Mouse (Mus musculus) limb, embryonic 15.5 days (tissue): Measurements from ENCODE around the gene Slc2a9. TPM values are rescaled to one million over a fixed set of nuclear protein-coding genes. Genes with fewer than 3 reads are reported as not detected.
A peak's percentile ranks its signal among the peaks of the same experiment; 100 is the strongest.

ENCODE experiments used
- ATAC-seq: fragments of 200-750 bp; cut with Nextera tagmentation; 2 replicates; pipeline ENCODE4 v1.8.0; 2017; ENCODE audit warnings: low read depth, moderate TSS enrichment; ENCODE audit not compliant: insufficient number of reproducible peaks, low FRiP score, low TSS enrichment
- H3K27ac ChIP-seq: fragments of 300-500 bp; sonication (generic); 2 replicates; pipeline ENCODE4 v1.5.1; 2015; ENCODE audit warnings: moderate library complexity, mild to moderate bottlenecking, inconsistent platforms
- H3K27me3 ChIP-seq: fragments of 300-500 bp; sonication (generic); 2 replicates; pipeline ENCODE4 v1.6.1; 2015; ENCODE audit warnings: inconsistent platforms
- H3K36me3 ChIP-seq: fragments of 300-500 bp; sonication (generic); 2 replicates; pipeline ENCODE4 v1.6.1; 2015; ENCODE audit warnings: inconsistent platforms
- H3K4me1 ChIP-seq: fragments of 300-500 bp; sonication (generic); 2 replicates; pipeline ENCODE4 v1.6.1; 2015; ENCODE audit warnings: inconsistent platforms
- H3K4me2 ChIP-seq: fragments of 300-500 bp; sonication (generic); 2 replicates; pipeline ENCODE4 v1.6.1; 2015; ENCODE audit warnings: mild to moderate bottlenecking, inconsistent platforms
- H3K4me3 ChIP-seq: fragments of 300-500 bp; sonication (generic); 2 replicates; pipeline ENCODE4 v1.5.1; 2015; ENCODE audit warnings: mild to moderate bottlenecking, inconsistent platforms
- H3K9ac ChIP-seq: fragments of 300-500 bp; sonication (generic); 2 replicates; pipeline ENCODE4 v1.6.1; 2015; ENCODE audit warnings: inconsistent platforms
- H3K9me3 ChIP-seq: fragments of 300-500 bp; sonication (generic); 2 replicates; pipeline ENCODE4 v1.6.1; 2016; ENCODE audit warnings: inconsistent platforms
- WGBS: fragments of 180-500 bp; shearing (Covaris S2); methylation state at CpG from one replicate; pipeline ENCODE4 v1.1.7; 2015; 5-methylcytosine and 5-hydroxymethylcytosine counted together
- polyA plus RNA-seq: library from polyadenylated mRNA; unstranded; fragments of >200 nt; fragmentation: Nextera tagmentation; extraction: Ambion mirVana; gene quantifications from 2 replicates; pipeline ENCODE4 v1.2.1, GENCODE M21; 2015

Gene Slc2a9
- polyA plus RNA-seq, 1 experiment from 2014 or later: 0.35 TPM

GRCm38 (mm10) chr5:38418799-38419198 lies 84.1 kb downstream of the Slc2a9 start:
- Histone ChIP-seq H3K9ac (no peak overlapping the region), H3K9me3 (no peaks in the 10 kb centered on the region), H3K4me2 (no peak overlapping the region), H3K4me3 (no peak overlapping the region), H3K27me3 (no peaks in the 10 kb centered on the region), H3K4me1 (no peaks in the 10 kb centered on the region), H3K36me3 (no peaks in the 10 kb centered on the region), H3K27ac (no peak overlapping the region)
- 89% methylated on average over 6 of the region's 6 CpGs for WGBS
- no peak for ATAC-seq

GRCm38 (mm10) chr5:38403612-38404011 lies 99.3 kb downstream of the Slc2a9 start:
- no peak for ATAC-seq
- no peak overlapping the region for H3K9ac ChIP-seq
- H3K4me2 ChIP-seq: no peak overlapping the region
- H3K4me1 ChIP-seq: no peaks in the 10 kb centered on the region
- no peaks in the 10 kb centered on the region for H3K27me3 ChIP-seq
- no peak overlapping the region for H3K27ac ChIP-seq
- H3K36me3 ChIP-seq: no peaks in the 10 kb centered on the region
- 41% methylated on average over 3 of the region's 3 CpGs for WGBS
- no peaks in the 10 kb centered on the region for H3K9me3 ChIP-seq
- no peak overlapping the region for H3K4me3 ChIP-seq

- H3K27ac ChIP-seq: no peak overlapping the region
- WGBS: 87% methylated on average over 3 of the region's 3 CpGs
- ATAC-seq: no peak
- no peaks in the 10 kb centered on the region for H3K9me3 ChIP-seq
- H3K36me3 ChIP-seq: no peaks in the 10 kb centered on the region
- no peak overlapping the region for H3K4me2 ChIP-seq
- no peak overlapping the region for H3K4me3 ChIP-seq
- no peaks in the 10 kb centered on the region for H3K27me3 ChIP-seq
- H3K4me1 ChIP-seq: no peaks in the 10 kb centered on the region
- H3K9ac ChIP-seq: no peak overlapping the region
Observed at GRCm38 (mm10) chr5:38402288-38402687, 100.7 kb downstream of the Slc2a9 start.

DNA sequence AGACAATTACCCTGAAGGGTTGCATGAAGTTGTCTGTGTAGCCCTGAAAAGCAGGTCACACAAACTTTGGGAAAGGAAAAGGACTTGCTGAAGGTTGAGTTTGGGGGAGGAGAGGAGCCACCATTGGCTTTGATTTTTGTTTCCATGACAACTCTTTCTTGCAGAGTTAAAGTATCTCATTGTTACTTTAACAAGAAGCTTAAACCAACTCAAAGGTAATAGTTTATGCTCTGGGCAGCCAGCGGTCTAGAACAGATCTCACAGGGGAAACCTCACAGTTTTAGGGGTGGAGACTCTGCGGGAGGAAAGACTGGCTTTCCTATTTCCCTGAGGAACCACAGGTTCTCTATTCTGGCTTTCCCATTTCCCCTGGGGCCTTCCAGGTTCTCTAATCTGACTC lies 114.1 kb downstream of the Slc2a9 start:
- H3K4me2 ChIP-seq: no peak overlapping the region
- no peaks in the 10 kb centered on the region for H3K36me3 ChIP-seq
- H3K27ac ChIP-seq: no peak overlapping the region
- 9% methylated on average over 2 of the region's 2 CpGs for WGBS
- no peaks in the 10 kb centered on the region for H3K9me3 ChIP-seq
- H3K4me1 ChIP-seq: peaks cover 16% of the 10 kb centered on the region
- no peak overlapping the region for H3K4me3 ChIP-seq
- no peak overlapping the region for H3K9ac ChIP-seq
- H3K27me3 ChIP-seq: no peaks in the 10 kb centered on the region
- no peak for ATAC-seq

DNA sequence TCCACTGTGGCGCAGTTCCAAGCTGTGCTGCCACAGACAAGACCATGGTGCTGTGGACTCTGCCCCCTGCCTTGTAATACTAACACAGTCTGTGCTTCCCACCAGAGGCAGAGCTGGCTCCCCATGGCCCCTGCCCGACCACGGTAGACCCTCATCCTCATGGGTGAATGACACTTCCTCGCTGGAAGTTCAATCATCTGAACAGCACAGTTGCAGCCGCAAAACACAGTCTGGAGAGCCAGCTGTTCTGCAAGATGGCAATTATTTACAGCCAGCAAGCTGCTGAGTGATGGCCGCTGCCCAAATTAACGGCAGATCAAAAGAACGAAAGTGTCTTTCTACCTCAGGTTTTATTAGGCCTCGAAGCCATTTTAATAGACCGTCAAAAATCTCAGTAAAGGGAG lies 114.5 kb downstream of the Slc2a9 start:
- no peak for ATAC-seq
- no peaks in the 10 kb centered on the region for H3K27me3 ChIP-seq
- no peak overlapping the region for H3K9ac ChIP-seq
- H3K36me3 ChIP-seq: no peaks in the 10 kb centered on the region
- H3K4me3 ChIP-seq: no peak overlapping the region
- no peak overlapping the region for H3K27ac ChIP-seq
- WGBS: 8% methylated on average over 10 of the region's 10 CpGs
- H3K4me2 ChIP-seq: 0 out of 2 replicates have a peak overlapping the region, but pooled peaks have one; percentile 0
- no peaks in the 10 kb centered on the region for H3K9me3 ChIP-seq
- peaks cover 16% of the 10 kb centered on the region for H3K4me1 ChIP-seq

- no peak overlapping the region for H3K27ac ChIP-seq
- no peaks in the 10 kb centered on the region for H3K9me3 ChIP-seq
- no peaks in the 10 kb centered on the region for H3K4me1 ChIP-seq
- WGBS: 92% methylated on average over 5 of the region's 5 CpGs
- H3K4me3 ChIP-seq: no peak overlapping the region
- no peaks in the 10 kb centered on the region for H3K36me3 ChIP-seq
- H3K9ac ChIP-seq: no peak overlapping the region
- no peak overlapping the region for H3K4me2 ChIP-seq
- ATAC-seq: no peak
- no peaks in the 10 kb centered on the region for H3K27me3 ChIP-seq
Observed at GRCm38 (mm10) chr5:38379970-38380369, 123.0 kb downstream of the Slc2a9 start.

DNA sequence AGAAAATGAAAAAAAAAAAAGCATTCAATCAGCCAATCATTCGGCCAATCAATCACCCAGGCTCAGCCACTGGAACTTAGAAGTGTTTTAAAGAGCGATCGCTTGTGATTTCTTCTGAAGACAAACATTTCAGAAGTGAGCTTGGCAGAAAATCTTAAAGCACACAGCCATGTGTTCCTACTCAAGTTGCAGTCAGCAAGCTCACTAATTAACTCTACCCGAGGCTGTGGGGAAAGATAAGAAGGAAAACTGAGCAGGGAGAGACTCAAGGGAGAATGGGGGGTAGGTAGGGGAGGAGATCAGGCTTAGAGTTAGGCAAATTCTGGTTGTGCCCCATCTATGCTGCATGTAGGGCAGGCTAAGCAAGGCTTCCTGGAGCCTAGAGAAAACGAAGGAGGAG lies 130.6 kb downstream of the Slc2a9 start:
- H3K4me1 ChIP-seq: peaks cover 5% of the 10 kb centered on the region; the same call in 1 of the 2 replicates
- H3K4me2 ChIP-seq: no peak overlapping the region
- no peak for ATAC-seq
- no peaks in the 10 kb centered on the region for H3K27me3 ChIP-seq
- H3K9ac ChIP-seq: no peak overlapping the region
- no peaks in the 10 kb centered on the region for H3K9me3 ChIP-seq
- no peak overlapping the region for H3K4me3 ChIP-seq
- WGBS: 22% methylated on average over 5 of the region's 5 CpGs
- no peak overlapping the region for H3K27ac ChIP-seq
- H3K36me3 ChIP-seq: no peaks in the 10 kb centered on the region

DNA sequence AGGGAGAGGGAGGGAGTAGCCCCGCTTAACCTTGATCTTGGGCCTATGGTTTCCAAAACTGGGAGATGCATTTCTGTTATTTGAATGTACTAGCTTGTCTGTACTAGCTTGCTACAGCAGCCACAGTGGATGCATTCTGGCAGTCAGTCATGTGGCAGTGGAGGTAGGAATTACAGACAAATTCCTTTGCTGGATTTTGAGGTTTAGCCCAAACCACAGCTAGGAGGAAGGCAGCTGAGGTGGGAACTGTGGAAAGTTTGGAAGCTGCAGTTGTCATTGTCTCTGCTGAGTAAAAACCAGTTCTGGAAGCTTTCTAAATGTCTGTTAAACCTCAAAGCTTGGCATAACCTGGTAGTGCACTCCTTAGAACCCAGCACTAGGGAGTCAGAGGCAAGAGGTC lies 131.6 kb downstream of the Slc2a9 start:
- no peaks in the 10 kb centered on the region for H3K36me3 ChIP-seq
- no peak overlapping the region for H3K27ac ChIP-seq
- no peak for ATAC-seq
- no peaks in the 10 kb centered on the region for H3K27me3 ChIP-seq
- H3K4me1 ChIP-seq: peaks cover 16% of the 10 kb centered on the region
- H3K4me2 ChIP-seq: no peak overlapping the region
- H3K9me3 ChIP-seq: no peaks in the 10 kb centered on the region
- H3K9ac ChIP-seq: no peak overlapping the region
- 80% methylated on average over 1 of the region's 1 CpGs for WGBS
- H3K4me3 ChIP-seq: no peak overlapping the region

DNA sequence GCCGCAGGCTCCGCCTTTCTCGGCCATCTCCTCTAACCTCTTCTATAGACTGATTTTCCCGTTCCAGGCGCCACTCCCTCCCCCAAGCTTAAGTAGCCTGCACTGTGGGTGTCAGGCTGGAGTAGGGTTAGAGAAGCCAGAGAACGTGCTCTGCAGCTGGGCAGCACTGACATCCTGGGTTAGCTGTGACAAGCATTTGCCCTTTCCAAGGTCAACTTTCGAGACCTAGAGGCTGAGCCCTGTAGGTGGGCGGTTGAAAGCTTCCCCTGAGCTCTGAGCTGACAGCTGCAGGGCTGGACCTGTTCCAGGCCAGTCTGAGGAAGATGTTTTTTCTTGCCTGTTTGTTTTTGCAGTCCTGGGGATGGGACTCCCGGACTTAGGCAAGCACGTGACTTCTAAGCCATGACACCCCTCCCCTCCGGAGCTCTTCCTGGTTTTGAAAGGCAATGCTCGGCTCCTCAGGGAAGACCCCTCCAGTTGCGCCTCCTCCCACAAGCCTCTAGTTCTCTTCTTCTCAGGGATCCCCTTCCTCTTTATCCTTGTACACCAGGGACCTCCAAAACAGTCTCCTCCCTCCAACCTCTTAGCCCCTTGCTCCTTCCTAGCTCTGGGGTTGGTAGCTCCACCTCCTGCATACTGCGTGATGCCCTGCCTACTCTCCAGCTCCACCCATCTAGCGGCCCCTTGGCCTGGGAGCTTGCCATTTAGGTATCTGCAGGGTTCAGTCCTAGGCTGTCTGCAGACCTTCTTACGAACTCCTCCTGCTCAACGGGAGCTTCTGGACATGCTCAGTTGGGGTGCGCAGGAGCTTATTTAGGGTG lies 136.1 kb downstream of the Slc2a9 start:
- WGBS: 10% methylated on average over 18 of the region's 18 CpGs
- Histone ChIP-seq H3K36me3 (no peaks in the 10 kb centered on the region), H3K4me3 (peak overlapping the region; percentile 28), H3K27ac (no peak overlapping the region), H3K4me1 (peaks cover 19% of the 10 kb centered on the region), H3K4me2 (peak overlapping the region; percentile 56), H3K9ac (0 out of 2 replicates have a peak overlapping the region, but pooled peaks have one; percentile 17), H3K27me3 (no peaks in the 10 kb centered on the region), H3K9me3 (no peaks in the 10 kb centered on the region)
- ATAC-seq: peak; percentile 43; the same call in 1 of the 2 replicates

DNA sequence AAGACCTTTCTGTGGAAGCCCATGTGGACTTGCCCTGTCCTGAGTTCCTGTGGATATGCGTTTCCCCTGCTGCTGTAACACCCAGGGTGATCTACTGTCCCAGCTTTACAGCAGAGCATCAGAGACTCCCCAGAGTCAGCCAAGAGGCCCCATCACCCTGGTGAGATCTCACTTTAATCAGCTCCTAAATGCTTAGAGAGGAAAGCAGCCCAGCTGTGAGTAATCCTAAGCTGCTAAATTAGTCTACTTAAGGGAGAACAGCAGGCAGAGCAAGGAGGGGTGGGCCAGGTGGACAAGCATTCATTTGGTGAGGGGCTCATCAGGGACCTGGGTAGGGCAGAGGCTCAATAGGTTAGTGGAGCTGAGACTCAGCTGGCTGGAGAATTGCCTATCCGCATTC lies 137.4 kb downstream of the Slc2a9 start:
- Histone ChIP-seq H3K9me3 (no peaks in the 10 kb centered on the region), H3K4me1 (peaks cover 19% of the 10 kb centered on the region), H3K4me2 (no peak overlapping the region), H3K36me3 (no peaks in the 10 kb centered on the region), H3K4me3 (no peak overlapping the region), H3K27ac (no peak overlapping the region), H3K27me3 (no peaks in the 10 kb centered on the region), H3K9ac (no peak overlapping the region)
- no peak for ATAC-seq
- 39% methylated on average over 2 of the region's 2 CpGs for WGBS

GRCm38 (mm10) chr5:38364396-38364795 lies 138.5 kb downstream of the Slc2a9 start:
- Histone ChIP-seq H3K4me1 (peaks cover 19% of the 10 kb centered on the region), H3K4me2 (no peak overlapping the region), H3K27ac (no peak overlapping the region), H3K9me3 (no peaks in the 10 kb centered on the region), H3K9ac (no peak overlapping the region), H3K27me3 (no peaks in the 10 kb centered on the region), H3K36me3 (no peaks in the 10 kb centered on the region), H3K4me3 (no peak overlapping the region)
- 79% methylated on average over 5 of the region's 5 CpGs for WGBS
- no peak for ATAC-seq

DNA sequence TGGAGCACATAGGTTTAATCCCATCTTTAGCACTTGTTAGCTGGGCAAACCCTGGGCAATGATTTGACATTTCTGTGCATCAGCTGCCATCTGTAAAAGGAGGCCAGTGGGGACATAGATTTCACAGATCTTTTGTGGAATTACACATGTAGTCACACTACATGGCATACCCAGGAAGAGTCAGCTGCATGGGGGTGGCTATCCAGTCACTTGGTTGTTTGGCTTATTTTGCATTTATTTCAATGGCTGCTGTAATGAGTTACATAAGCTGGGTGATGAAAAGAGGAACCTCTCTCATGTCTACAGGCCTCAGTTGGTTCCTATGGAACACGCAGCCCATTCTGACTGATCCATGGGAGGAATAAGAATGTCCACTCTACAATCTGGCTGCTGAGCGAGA lies 143.2 kb downstream of the Slc2a9 start:
- no peaks in the 10 kb centered on the region for H3K4me1 ChIP-seq
- no peak overlapping the region for H3K4me2 ChIP-seq
- no peaks in the 10 kb centered on the region for H3K36me3 ChIP-seq
- ATAC-seq: no peak
- no peaks in the 10 kb centered on the region for H3K9me3 ChIP-seq
- no peak overlapping the region for H3K27ac ChIP-seq
- WGBS: 82% methylated on average over 2 of the region's 2 CpGs
- no peak overlapping the region for H3K4me3 ChIP-seq
- H3K27me3 ChIP-seq: no peaks in the 10 kb centered on the region
- H3K9ac ChIP-seq: no peak overlapping the region
